Mouse (Mus musculus) E14TG2a.4 (cell line): ENCODE data around the gene Gng7.

Experiments used
- H3K27me3 ChIP-seq: 2 replicates; pipeline ENCODE4 v1.6.1; 2014; ENCODE audit warnings: low read length, control low read depth; ENCODE audit not compliant: insufficient read depth
- H3K36me3 ChIP-seq: 2 replicates; pipeline ENCODE4 v1.6.1; 2014; ENCODE audit warnings: low read length, control low read depth; ENCODE audit not compliant: insufficient read depth
- H3K4me1 ChIP-seq: replicated peaks from 2 replicates; pipeline ENCODE4 v1.6.1; 2014; ENCODE audit warnings: low read depth, low read length, control low read depth
- H3K4me3 ChIP-seq: replicated peaks from 2 replicates; pipeline ENCODE4 v1.5.1; 2014; ENCODE audit warnings: mild to moderate bottlenecking, low read length
- H3K9me3 ChIP-seq: 2 replicates; pipeline ENCODE4 v1.6.1; 2014; ENCODE audit warnings: low read length, control low read depth
- CTCF ChIP-seq: conservative IDR thresholded peaks from 2 replicates; pipeline ENCODE4 v1.5.1; 2014; ENCODE audit warnings: low read length
- NANOG ChIP-seq: IDR thresholded peaks from 2 replicates; pipeline ENCODE4 v1.6.1; 2014; ENCODE audit warnings: borderline replicate concordance, low read length, mixed read lengths
- POU5F1 ChIP-seq: IDR thresholded peaks from 2 replicates; pipeline ENCODE4 v1.6.1; 2014; ENCODE audit warnings: low read length, borderline replicate concordance

The Gng7 gene

GRCm38 (mm10) chr10:80899591-80900317 is 115.0 kb downstream of the Gng7 start:
- H3K36me3 ChIP-seq: peaks cover 59% of the 10 kb centered on the region
- no peaks in the 10 kb centered on the region; the same call in 1 of the 2 replicates for H3K27me3 ChIP-seq
- peaks cover 78% of the 10 kb centered on the region for H3K4me1 ChIP-seq
- no peaks in the 10 kb centered on the region for H3K9me3 ChIP-seq
- TF ChIP-seq CTCF (no peak), POU5F1 (no peak), NANOG (no peak)
- peak overlapping the region; percentile 98 for H3K4me3 ChIP-seq

- H3K36me3 ChIP-seq: peaks cover 52% of the 10 kb centered on the region
- H3K27me3 ChIP-seq: no peaks in the 10 kb centered on the region; the same call in 1 of the 2 replicates
- H3K9me3 ChIP-seq: no peaks in the 10 kb centered on the region
- H3K4me3 ChIP-seq: peak overlapping the region; percentile 98
- peaks cover 71% of the 10 kb centered on the region for H3K4me1 ChIP-seq
- no peak for TF ChIP-seq CTCF
- no peak for TF ChIP-seq POU5F1
- no peak for TF ChIP-seq NANOG
Observed at GRCm38 (mm10) chr10:80899074-80899473, 115.7 kb downstream of the Gng7 start.
